Mouse (Mus musculus) embryonic fibroblast, embryonic 13.5 days (primary cell): ENCODE data around the gene Sbno2.

ENCODE experiments used
- CTCF ChIP-seq: IDR thresholded peaks from 2 replicates; pipeline ENCODE4 v1.5.1; 2011; ENCODE audit warnings: mild to moderate bottlenecking, control low read depth, low read length, moderate library complexity, borderline replicate concordance; ENCODE audit not compliant: insufficient read depth
- POLR2A ChIP-seq: IDR thresholded peaks from 2 replicates; pipeline ENCODE4 v1.6.1; 2011; ENCODE audit warnings: low read depth, mild to moderate bottlenecking, control low read depth, low read length, moderate library complexity

DNA sequence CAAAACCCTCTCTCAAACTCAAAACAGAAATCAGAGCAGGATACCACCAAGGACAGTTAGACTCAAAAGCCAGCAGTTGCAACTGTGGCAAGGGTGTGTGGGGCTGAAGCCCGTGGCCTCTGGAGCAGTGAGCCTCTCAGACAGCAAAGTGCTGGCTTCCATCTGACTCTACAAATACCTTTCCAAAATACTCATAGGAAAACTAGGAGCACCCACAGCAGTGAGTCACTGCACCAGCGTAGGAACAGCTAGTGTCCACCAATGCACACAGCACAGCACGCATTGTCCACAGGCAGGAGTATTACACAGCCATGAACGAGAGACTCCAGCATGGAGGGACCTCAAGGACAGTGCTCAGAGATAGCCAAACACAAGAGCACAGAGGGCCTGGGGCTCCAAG is 29.0 kb downstream of the Sbno2 start:
- no peak for TF ChIP-seq POLR2A
- TF ChIP-seq CTCF, result no peak
